Mouse (Mus musculus) gastrocnemius, postnatal 10 days (tissue): Measurements from ENCODE around the gene Abhd12b. TPM values are rescaled to one million over a fixed set of nuclear protein-coding genes. Genes with fewer than 3 reads are reported as not detected.
"Not testable (repeated sequence)": the region's sequence is repeated elsewhere in the genome, so short reads cannot be mapped to it uniquely, and the experiment has no call there.

ENCODE experiments used
- DNase-seq: peaks from one replicate; pipeline ENCODE4 v3.0.0; 2021; ENCODE audit warnings: mixed read lengths
- total RNA-seq, 2 experiments: library from RNA; stranded (reverse); gene quantifications; 2 replicates each; pipeline ENCODE4 v1.2.3; 2021

Abhd12b gene
- total RNA-seq, 2 experiments from 2014 or later = not detected

GRCm38 (mm10) chr12:70139871-70140270 lies 14.1 kb upstream of the Abhd12b start:
- DNase-seq = no peak

- DNase-seq = no peak
These were observed 13.4 kb upstream of the Abhd12b start for GRCm38 (mm10) chr12:70140542-70140941.

- DNase-seq = no peak
These were observed 12.9 kb upstream of the Abhd12b start for GRCm38 (mm10) chr12:70140993-70141576.

GRCm38 (mm10) chr12:70144106-70144587 lies 9.8 kb upstream of the Abhd12b start:
- not testable (repeated sequence) for DNase-seq

GRCm38 (mm10) chr12:70144637-70145448 lies 9.1 kb upstream of the Abhd12b start:
- DNase-seq = peak; percentile 39

- no peak for DNase-seq
These were observed 8.4 kb upstream of the Abhd12b start for GRCm38 (mm10) chr12:70145586-70145985.

- no peak for DNase-seq
These were observed 5.8 kb upstream of the Abhd12b start for GRCm38 (mm10) chr12:70147986-70148630.

- DNase-seq = no peak
These were observed 5.2 kb upstream of the Abhd12b start for GRCm38 (mm10) chr12:70148631-70149265.

GRCm38 (mm10) chr12:70156222-70156621 lies 2.3 kb downstream of the Abhd12b start:
- no peak for DNase-seq

- no peak for DNase-seq
These were observed 3.5 kb downstream of the Abhd12b start for GRCm38 (mm10) chr12:70157292-70158066.

GRCm38 (mm10) chr12:70161057-70161456 lies 7.1 kb downstream of the Abhd12b start:
- DNase-seq = no peak

- DNase-seq = no peak
These were observed 10.8 kb downstream of the Abhd12b start for GRCm38 (mm10) chr12:70164741-70165140.

GRCm38 (mm10) chr12:70167950-70168349 lies 14.0 kb downstream of the Abhd12b start:
- DNase-seq = no peak

GRCm38 (mm10) chr12:70169969-70170368 lies 16.0 kb downstream of the Abhd12b start:
- no peak for DNase-seq

- not testable (repeated sequence) for DNase-seq
These were observed 29.6 kb downstream of the Abhd12b start for GRCm38 (mm10) chr12:70183507-70183906.

GRCm38 (mm10) chr12:70184173-70184783 lies 30.3 kb downstream of the Abhd12b start:
- DNase-seq = no peak

- DNase-seq = no peak
These were observed 38.4 kb downstream of the Abhd12b start for GRCm38 (mm10) chr12:70192267-70192727.

GRCm38 (mm10) chr12:70195426-70195825 lies 41.5 kb downstream of the Abhd12b start:
- DNase-seq = no peak

GRCm38 (mm10) chr12:70196341-70196740 lies 42.4 kb downstream of the Abhd12b start:
- DNase-seq = no peak

GRCm38 (mm10) chr12:70201926-70202529 lies 48.1 kb downstream of the Abhd12b start:
- DNase-seq = no peak

- DNase-seq = no peak
These were observed 50.5 kb downstream of the Abhd12b start for GRCm38 (mm10) chr12:70204433-70204832.
